Mouse (Mus musculus) bone marrow, adult 2 months (tissue): ENCODE data around the gene Nudc.

Source experiments
- CTCF ChIP-seq: fragments of 200-500 bp; IDR thresholded peaks from 2 replicates; pipeline ENCODE4 v1.5.1; 2011; ENCODE audit warnings: low read length, control low read depth; ENCODE audit not compliant: control insufficient read depth, insufficient read depth
- POLR2A ChIP-seq: fragments of 200-500 bp; IDR thresholded peaks from 2 replicates; pipeline ENCODE4 v1.6.1; 2011; ENCODE audit warnings: low read depth, mild to moderate bottlenecking, control low read depth, low read length, borderline replicate concordance; ENCODE audit not compliant: control insufficient read depth

DNA sequence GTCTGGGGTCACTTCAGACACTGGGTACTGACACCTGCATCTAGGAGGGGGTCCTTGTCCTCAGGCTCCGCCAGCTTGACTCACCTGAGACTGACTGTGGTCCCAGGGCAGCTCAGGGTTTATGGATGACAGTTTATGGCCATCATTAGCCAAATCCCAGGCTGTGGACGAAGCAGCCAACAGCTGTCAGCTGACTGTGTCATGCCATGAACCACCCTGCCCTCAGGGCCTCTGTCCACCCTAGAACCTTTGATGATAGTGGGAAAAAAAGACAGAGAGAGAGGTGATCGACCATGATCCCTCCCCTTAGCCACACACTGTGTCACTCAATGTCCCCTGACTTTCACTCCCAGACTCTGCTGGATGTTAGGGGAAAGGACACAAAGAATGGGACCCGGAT, 15.8 kb upstream of the Nudc start:
- no peak for TF ChIP-seq CTCF
- TF ChIP-seq POLR2A: no peak
